Mouse (Mus musculus): ENCODE data around the gene Crabp2.

The Crabp2 gene

DNA sequence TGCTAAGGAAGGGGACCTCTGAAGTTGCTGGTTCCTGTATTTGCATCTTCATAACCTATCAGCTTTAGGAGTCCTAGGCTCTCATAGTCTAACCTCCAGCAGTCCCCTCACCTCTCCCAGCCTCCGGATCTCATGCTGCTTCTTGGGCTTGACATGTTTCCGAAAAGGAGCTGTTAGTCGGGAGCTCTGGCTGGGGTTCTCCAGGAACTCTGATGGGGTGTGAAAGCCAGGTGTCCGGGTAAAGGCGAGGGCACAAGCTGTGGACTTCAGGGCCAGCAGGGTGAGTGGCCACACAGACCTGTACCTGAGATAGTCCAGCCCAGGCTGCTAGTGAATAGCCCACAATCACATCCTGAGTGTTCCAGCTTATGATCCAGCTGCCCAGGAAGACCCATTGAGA, 21.0 kb upstream of the Crabp2 start:
- no peak for DNase-seq (ENCODE audit: low read depth, low spot score)

DNA sequence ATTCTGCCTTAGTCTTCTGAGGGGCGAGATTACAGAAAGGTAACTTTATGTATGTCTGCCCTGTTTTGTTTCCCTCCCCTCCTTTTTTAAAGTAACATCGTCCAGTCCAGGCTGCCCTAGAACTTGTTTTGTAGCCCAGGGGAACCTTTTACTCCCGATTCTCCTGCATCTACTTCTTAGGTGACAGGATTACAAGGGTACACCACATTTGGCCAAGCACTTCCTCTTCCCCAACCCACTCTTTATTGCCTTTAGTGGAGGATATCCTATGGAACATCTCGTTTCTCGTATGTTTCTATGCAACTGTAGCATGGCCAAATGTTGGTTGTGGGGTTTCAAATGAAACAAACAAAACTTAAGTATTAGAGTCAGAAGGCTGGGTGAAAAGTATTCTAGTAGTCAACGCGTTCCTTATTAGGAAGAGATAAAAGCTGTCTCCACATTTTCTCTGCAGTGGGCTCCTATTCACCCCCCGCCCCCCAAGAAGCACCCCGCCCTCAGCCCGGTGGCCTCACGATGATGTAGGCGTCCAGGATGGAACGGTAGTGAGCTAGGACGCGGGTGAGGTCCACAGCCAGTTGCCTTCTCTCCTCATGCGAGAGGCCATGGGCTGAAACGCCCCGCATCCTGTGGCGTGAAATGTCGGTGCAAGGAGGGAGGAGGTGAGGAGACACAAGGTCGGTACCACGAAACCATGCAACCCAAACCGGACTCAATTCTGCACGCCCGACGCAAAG, 19.0 kb upstream of the Crabp2 start:
- no peak for DNase-seq (ENCODE audit: low read depth, low spot score)

DNA sequence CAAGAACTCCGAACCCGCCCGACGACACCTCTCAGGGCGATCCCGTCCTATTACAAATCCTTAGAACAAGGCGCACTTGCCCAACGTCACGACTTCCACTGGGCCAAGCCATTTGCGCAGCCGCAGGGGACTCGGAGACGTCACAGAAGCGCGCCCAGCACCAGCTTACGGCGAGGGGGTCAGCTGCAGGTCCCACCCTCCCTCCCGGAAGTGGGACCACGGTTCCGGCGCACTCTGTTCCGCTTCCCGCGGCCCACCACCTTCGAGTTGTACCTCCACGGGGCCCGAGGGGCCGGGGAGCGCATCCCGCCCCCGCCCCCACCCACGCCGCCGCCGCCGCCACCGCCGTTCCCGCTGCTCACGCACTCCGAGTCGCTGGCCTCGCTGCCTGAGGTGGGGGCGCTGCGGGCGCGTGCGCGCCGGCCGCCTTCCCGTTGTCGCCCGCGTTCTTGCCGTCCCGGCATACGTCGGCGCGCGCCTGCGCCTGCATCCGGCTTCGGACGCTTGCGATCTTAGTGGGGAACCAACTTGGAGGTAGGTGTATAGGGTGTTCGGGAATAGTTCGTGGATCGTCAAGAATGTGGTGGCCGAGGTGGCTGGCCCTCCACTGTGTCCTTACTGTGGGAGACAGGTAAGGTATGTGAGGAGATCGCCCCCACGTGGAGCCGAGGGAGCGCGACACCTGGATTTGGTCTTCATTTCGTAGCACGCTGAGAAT, 18.2 kb upstream of the Crabp2 start, which contains the start of the genes Isg20l2 and Rrnad1:
Isg20l2 (plus strand) TSS at position 237 of the 718 bp plus-strand sequence.
Rrnad1 (minus strand) TSS at position 640 of the 718 bp plus-strand sequence.
- peak; percentile 90 for DNase-seq (ENCODE audit: low read depth, low spot score)

DNA sequence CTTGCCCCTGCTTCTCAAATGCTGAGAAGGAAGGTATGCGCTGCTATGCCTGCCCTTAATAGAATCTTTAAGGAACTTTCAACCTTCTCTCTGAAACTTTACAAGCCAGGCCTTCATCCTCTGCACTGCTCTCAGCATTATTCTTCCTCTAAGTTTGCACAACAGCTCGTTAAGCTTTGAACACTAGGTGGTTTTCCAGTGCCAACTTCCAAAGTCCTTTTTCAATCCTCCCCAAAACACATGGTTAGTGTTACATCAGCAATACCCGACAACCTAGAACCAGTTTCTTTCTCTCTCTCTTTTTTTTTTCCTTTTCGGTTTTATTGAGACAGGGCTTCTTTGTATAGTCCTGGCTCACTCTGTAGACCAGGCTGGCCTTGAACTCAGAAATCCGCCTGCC, 14.4 kb upstream of the Crabp2 start:
- no peak for DNase-seq (ENCODE audit: low read depth, low spot score)

DNA sequence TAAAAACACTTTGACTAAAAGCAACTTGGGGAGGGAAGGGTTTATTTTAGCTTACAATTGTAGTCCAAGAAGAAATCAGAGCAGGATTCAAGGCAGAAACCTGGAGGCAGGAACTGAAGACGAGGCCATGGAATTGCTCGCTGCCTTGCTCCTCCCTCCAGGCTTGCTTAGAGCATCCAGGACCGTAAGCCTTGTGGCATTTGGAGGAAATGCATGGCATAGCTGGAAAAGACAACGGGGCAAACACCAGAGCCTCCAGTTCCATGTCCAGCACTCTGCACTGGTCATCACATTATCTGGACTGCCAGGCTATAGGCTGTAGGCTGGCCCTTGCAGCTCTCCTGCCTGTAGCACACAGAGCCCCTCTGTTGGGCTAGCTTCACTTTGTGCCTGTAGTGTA, 14.0 kb upstream of the Crabp2 start:
- DNase-seq (ENCODE audit: low read depth, low spot score): no peak

DNA sequence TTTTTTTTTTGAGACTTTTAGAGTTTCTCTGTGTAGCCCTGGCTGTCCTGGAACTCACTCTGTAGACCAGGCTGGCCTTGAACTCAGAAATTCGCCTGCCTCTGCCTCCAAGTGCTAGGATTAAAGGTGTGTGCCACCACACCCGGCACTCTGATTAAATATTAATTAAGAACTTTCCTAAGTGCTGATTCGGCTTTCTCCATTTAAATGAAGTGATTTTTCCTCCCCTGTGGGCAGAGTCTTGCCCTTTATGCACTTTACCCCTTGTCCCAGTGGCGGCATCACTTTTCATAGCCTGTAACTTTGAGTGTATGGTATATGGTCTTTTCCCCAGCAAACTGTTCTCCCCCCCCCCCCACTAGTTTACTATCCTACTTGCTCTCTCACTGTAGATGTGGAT, 13.3 kb upstream of the Crabp2 start:
- no peak for DNase-seq (ENCODE audit: low read depth, low spot score)

DNA sequence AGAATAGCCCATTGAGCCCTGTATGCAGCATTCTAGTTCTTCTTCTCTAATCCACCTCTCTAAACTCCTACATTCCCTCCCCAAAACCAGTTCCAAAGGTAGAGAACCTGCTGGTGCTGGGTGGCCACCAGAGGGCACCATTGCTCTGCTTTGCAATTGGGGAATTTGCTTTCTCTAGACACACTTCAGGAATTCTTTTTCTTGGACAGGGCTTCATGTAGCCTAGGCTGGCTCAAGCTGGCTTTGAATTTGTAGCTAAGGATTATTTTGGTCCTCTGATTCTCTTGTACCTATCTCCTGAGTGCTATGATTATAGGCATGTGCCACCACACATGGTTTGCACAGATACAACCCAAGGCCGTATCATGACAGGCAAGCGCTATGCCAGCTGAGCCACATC, 12.7 kb upstream of the Crabp2 start:
- no peak for DNase-seq (ENCODE audit: low read depth, low spot score)

DNA sequence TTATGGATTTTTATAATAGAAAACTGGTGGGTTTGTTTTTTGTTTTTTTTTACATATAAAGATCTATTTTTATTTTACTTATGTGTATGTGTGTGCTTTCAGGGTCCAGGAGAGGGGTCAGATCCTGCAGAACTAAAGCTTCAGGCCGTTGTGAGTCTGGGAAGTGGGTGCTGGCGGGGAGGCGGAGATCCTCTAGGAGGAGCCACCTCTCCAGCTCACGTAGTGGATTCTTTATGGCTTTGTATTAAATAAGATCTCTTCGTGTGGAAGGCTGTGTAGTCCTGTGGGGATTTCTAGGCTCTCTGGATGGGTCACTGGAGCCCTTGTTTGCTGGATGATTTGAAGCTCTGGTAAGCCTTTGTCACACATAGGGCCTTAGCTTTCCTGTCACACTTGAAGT, 7.9 kb upstream of the Crabp2 start:
- no peak for DNase-seq (ENCODE audit: low read depth, low spot score)

DNA sequence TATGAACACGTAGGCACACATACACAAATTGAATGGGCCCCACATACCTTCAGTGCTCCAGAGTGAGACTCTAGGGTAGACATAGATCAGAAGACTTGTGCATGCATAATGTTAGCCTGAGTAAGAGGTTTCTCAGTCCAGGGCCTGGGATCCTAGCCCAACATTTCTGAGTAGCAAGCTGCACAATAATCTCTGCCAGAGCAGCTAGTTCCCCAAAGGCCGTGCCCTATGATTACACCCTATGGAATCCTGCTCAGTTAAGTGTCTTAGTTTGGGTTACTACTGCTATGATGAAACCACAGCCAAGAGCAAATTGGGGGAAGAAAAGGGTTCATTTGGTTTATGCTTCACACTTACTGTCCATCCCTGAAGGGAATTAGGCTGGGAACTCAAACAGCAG, 6.0 kb upstream of the Crabp2 start:
- no peak for DNase-seq (ENCODE audit: low read depth, low spot score)

DNA sequence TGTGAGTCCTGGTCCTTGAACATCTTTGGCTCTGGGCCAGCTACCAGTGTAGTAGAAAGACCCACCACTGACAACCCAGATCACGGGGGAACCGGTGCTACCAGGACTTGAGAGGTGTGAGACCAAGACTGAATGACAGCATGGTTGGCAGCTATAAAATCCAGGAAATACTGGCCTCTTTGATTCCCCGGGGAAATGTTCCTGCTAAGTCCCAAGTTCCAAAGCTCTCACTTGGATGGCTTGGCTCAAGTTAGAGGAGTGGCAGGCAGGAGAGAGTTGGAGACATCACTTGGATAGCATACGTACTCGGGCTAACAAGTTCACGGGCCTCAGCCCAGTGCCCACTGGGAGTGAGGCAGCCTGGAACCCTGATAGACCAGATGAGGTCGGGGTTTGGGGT, 4.9 kb upstream of the Crabp2 start:
- DNase-seq (ENCODE audit: low read depth, low spot score): no peak

DNA sequence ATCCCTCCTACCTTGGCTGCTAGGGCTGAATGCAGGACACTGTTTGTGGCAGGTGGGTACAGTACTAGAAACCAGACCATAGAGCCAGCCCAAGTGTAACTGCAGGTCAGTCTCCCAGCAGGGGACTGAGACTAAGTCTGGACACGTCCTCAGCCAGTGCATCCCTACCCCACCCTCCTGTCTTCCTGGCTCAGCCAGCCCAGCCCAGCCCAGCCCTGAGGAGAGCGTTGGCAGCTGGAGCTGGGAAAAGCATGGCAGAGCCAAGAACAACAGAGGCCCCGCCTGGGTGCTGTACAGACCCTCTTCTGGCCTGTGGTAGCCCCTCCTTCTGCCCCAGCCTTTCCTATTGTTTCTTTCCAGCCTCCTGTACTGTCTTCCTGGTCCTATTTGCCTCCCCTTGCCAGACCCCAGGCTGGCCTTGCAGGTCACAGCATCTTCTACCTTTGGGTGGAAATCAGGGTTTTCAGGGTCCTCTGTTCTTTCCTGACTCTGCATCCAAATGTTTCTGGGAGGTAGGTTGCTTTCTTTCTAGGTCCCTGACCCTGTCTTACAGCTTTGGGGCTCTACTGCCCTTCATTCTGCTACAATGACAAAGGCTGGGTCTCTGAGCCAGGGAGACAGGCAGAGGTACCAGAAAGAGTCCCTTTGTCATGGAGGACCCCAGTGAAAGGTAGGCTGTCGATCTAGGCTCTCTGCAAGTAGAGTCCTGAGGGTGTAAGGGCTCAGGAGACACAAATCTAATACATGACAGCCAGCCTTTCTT, 3.4 kb upstream of the Crabp2 start:
- DNase-seq (ENCODE audit: low read depth, low spot score): no peak

DNA sequence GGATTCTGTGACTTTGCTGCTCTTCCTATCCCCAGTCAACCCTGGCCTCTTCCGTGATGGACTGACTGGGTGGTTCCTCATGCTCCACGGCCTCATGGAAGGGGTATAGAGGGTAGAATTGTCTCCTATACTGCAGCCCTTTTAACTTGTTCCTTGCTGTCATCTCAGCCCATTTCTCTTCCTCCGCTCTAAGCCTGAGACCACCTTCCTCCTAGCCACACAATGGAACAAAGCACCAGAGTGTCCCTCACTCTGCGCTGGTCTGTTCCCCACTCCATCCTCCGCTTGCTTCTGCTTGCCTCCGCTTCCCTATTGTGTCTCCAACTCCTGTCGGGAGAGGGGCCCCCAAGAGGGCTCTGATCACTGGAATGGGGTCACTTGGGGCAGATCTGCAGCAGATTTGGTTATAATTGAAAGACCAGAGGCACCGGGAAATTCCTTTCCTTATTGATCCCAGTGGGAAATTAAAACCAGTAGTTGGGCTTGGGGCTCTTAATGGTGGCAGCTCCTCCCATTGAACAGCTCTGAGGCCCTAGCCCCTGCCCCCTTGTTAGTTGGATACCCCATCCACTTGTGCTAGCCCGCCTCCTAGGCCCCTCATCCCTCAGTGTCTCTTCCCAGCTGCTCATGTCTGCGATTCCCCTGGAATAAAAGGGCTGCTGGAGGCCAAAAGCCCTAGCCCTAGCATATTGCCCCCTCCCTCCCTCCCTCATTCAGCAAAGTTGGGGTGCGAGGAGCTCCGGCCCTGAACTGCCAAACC, 2.5 kb upstream of the Crabp2 start:
- DNase-seq (ENCODE audit: low read depth, low spot score): no peak

DNA sequence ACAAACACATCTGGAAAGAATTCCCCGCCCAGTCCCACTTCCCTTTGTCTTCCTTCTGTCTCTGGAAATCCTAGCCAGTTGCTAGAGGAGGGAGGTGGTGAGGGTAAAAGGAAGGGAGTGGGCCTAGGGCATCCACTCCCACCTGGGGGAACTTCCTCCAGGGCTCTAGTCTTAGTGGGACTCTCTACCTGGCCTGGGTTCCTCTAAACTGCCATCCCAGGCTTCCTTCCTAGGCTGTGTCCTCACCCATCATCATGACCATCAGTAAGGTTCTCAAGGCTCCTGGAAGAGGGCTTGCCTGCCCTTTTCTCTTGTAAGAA, 2.0 kb upstream of the Crabp2 start:
- no peak for DNase-seq (ENCODE audit: low read depth, low spot score)

DNA sequence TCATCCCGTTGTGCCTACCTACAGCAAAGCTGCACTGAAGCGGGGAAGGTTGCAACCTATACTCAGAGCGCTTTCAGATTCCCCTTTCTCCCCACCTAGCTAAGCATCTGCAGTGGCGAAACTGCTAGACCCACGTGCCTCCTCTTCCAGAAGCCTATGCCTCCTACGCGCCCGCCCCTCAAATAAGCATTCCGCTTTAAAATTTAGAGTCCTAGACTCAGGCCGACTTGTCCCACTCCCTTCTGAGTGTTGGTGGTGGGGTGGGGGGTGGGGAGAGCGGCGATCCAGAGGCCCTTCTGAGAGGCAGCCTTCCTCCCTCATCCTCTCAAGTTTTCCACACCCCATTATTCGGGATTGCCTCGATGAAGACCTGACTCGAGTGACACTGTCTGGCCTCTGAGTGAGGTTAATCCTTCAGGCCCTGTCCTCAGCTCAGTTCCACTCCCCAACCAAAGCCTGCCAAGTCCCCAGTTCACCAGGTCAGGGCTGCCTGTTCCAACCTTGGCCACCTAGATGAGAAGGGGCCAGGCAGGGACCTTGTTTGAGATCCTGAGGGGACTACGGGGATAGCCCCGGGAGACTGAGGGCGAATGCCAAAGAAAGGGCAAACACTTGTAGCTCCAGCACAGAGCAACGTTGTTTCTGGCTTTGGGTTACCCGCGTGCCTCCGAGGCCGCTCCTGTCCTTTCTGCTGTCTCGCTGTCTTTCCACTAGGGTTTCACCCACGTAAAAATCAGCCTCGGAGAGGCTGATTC, 1.2 kb upstream of the Crabp2 start:
- DNase-seq (ENCODE audit: low read depth, low spot score): no peak

DNA sequence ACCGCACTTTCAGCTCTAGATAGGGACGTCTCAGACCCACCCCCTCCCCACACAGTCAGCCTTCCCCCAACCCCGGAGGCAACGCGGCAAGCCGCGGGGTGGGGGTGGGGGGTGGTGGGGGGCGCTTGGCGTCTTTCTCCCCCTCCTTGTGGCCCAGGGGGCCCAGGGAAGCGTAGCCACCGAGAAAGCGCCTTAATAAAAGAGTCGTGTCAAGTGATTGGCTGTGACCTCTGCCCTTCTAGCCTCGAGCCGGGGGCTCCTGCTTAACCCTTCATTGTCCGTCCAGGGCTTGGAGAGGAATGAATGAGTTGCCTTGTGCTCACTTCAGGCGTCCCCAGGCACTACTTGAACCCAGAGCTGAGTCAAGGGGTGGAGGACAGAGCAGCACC, 661 bp upstream of the Crabp2 start:
- no peak for DNase-seq (ENCODE audit: low read depth, low spot score)

DNA sequence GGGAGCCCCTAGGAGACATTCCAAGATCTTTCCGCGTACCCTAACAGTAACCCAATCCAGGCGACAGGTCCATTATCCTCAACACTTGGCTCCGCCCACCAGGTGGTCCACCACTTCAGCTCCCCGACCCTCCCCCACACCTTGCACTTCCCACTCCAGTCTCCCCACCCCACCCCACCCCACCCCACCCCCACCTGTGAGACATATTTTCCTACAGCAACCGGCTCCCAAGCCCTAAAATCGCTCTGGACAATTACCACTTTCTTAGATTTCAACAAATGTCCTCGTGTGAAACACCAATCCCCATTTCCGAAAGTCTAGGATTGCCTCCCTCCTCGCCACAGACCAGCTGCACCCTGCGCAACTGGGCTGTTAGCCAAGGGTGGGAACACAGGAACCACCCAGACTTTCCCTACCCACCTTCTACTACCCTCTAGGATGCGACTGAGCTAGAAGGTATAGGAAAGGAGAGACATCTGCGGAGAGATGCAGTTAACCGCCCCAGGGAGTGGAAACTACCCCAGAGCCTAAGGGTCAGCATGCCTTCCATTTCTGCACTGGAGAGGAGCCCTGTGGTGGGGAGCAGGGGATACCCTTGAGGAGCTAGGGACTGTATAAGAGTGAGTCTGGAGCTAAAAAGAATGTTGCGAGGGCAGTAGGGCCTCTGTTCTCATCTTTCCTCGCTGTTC, 944 bp downstream of the Crabp2 start:
- DNase-seq (ENCODE audit: low read depth, low spot score): no peak

DNA sequence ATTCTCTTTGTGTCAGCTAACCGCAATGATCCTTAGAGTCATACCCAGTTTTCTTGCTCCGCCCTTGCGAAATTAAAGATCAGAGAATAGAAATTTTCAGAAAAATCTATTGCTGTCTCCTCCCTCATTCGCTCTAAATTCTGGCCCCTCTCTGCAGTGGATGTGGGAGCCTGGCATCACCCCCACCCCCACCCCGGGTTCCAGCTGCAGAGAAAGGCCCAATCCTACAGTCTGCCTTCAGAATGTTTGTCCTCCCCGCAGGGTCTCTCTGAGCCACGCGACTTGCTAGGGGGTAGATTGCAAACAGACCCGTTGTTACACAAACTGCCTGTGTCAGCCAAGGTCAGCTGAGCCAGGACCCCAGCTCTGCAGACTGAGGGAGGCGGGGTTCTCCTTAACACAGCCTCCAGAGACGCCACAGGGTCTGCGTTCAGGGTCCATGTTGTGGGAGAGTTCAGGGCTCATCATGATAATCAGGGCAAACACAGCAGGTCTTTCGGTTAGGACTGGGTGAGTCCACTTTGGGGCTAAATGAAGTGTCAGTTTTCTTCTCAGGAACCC, 1.6 kb downstream of the Crabp2 start:
- no peak for DNase-seq (ENCODE audit: low read depth, low spot score)

DNA sequence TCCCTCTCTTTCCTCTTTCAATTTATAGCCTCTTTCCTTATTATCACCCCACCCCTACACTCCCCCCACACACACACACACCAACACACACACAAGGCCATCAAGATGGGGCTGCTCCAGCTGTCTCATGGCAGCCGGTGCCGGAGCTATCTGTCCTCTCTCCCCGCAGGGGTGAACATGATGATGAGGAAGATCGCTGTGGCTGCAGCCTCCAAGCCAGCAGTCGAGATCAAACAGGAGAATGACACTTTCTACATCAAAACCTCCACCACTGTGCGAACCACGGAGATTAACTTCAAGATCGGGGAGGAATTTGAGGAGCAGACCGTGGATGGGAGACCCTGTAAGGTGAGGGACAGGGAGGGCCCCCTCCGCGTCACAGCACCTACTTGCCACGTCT, 3.5 kb downstream of the Crabp2 start:
- DNase-seq (ENCODE audit: low read depth, low spot score): no peak

DNA sequence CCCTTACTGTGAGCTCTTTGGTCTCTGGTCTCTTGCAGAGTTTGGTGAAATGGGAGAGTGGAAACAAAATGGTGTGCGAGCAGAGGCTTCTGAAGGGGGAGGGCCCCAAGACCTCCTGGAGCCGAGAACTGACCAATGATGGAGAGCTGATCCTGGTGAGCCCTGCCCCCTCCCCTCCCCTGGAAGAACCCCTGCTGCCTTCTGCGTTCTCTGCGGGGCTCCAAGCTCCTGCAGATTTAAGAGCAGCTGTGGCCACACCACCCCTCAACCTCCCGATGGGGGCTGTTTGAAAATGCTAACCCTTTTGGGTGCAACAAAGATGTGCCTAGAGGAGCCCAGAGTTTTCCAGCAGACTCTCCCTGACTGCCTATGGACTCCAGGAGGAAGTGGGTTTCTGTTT, 4.0 kb downstream of the Crabp2 start:
- no peak for DNase-seq (ENCODE audit: low read depth, low spot score)

DNA sequence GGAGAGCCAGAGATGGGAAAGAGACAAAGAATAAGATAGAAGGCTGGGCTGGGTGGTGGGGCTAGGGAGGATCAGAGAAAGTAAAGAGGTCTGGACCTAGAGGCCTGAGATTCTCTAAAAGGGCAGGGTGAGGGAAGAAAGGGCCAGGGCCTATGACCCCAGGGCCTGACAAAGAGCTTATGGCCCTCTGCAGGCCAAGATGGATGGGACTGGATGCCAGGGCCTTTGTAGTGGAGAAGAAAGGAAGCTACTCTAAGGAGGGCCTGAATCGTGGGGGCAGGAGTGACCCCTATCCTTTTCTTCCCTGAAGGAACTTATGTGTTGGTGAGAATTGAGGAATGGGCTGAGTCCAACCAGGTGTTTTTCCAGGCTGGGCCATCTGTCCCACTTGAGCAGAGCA, 9.6 kb downstream of the Crabp2 start:
- no peak for DNase-seq (ENCODE audit: low read depth, low spot score)

Measured in WW6 (cell line).